Mouse (Mus musculus): ENCODE results near the gene Gtpbp3. TPM values are rescaled to one million over a fixed set of nuclear protein-coding genes. Genes with fewer than 3 reads are reported as not detected.

The Gtpbp3 gene
- polyA plus RNA-seq, 2 experiments: 1.3 to 9.2 TPM

GRCm38 (mm10) chr8:71464513-71465500 lies 23.1 kb upstream of the Gtpbp3 start, which contains the start of gene Mrpl34:
Gene Mrpl34 (plus strand): TSS chr8:71464959.
- H3K4me3 ChIP-seq (ENCODE audit: insufficient read depth in 1 of 2, low read depth in 2 of 2, low read length in 2 of 2): peak within 1 kb of the TSS; percentile 71 to 94
- WGBS (ENCODE audit: insufficient replicate concordance): under 1% methylated on average over 59 of the region's 59 CpGs
- H3K9me3 ChIP-seq (ENCODE audit: control insufficient read depth, low read length): no peaks in the 10 kb centered on the region
- TF ChIP-seq CTCF (IDR thresholded peaks at IDR 0.05; ENCODE audit: low read depth) (peak; percentile 99), EP300 (IDR thresholded peaks at IDR 0.05; ENCODE audit: low read depth) (0 out of 2 replicates have a peak, but pooled peaks have one; percentile 36)
- DNase-seq (ENCODE audit: low read depth in 3 of 3, low spot score in 3 of 3) (peak; percentile 99 to 100 (median 99)), ATAC-seq (ENCODE audit: insufficient read depth) (peak; percentile 79)
- H3K4me1 ChIP-seq (replicated peaks; ENCODE audit: control insufficient read depth in 2 of 2, insufficient read depth in 2 of 2, low read length in 1 of 2): peaks cover 14 to 20% of the 10 kb centered on the region in 2 experiments
- H3K36me3 ChIP-seq (replicated peaks; ENCODE audit: control insufficient read depth, insufficient read depth, low read depth): peaks cover 2% of the 10 kb centered on the region; the same call in 1 of the 2 replicates
- peak within 1 kb of the TSS; percentile 82 for H3K4me2 ChIP-seq (ENCODE audit: low read depth)
- peak within 1 kb of the TSS; percentile 70 for H3K9ac ChIP-seq (replicated peaks)
- H3K27ac ChIP-seq: peak within 1 kb of the TSS; percentile 77
- H3K27me3 ChIP-seq (ENCODE audit: control insufficient read depth, insufficient read depth, low read length): no peaks in the 10 kb centered on the region

- H3K27ac ChIP-seq: no peak overlapping the region
- no peaks in the 10 kb centered on the region for H3K9me3 ChIP-seq (ENCODE audit: control insufficient read depth, low read length)
- no peaks in the 10 kb centered on the region for H3K27me3 ChIP-seq (ENCODE audit: control insufficient read depth, insufficient read depth, low read length)
- H3K4me2 ChIP-seq (ENCODE audit: low read depth): peak overlapping the region; percentile 82
- peaks cover 2% of the 10 kb centered on the region; the same call in 1 of the 2 replicates for H3K36me3 ChIP-seq (replicated peaks; ENCODE audit: control insufficient read depth, insufficient read depth, low read depth)
- H3K4me1 ChIP-seq (replicated peaks; ENCODE audit: control insufficient read depth in 2 of 2, insufficient read depth in 2 of 2, low read length in 1 of 2): peaks cover 19 to 25% of the 10 kb centered on the region in 2 experiments
- DNase-seq (ENCODE audit: low read depth in 3 of 3, low spot score in 3 of 3) (no peak), ATAC-seq (ENCODE audit: insufficient read depth) (no peak)
- H3K9ac ChIP-seq (replicated peaks): peak overlapping the region; percentile 70
- peak overlapping the region; percentile 71 to 94; a peak in 3 of 4 replicates for H3K4me3 ChIP-seq (ENCODE audit: insufficient read depth in 1 of 2, low read depth in 2 of 2, low read length in 2 of 2)
- 69% methylated on average over 8 of the region's 8 CpGs for WGBS (ENCODE audit: insufficient replicate concordance)
- no peak for TF ChIP-seq EP300 (IDR thresholded peaks at IDR 0.05; ENCODE audit: low read depth)
- no peak for TF ChIP-seq CTCF (IDR thresholded peaks at IDR 0.05; ENCODE audit: low read depth)
Observed at GRCm38 (mm10) chr8:71465733-71466132, 22.2 kb upstream of the Gtpbp3 start.

- no peak for DNase-seq (ENCODE audit: low read depth in 3 of 3, low spot score in 3 of 3)
- TF ChIP-seq EP300 (IDR thresholded peaks at IDR 0.05; ENCODE audit: low read depth): no peak
- TF ChIP-seq CTCF (IDR thresholded peaks at IDR 0.05; ENCODE audit: low read depth): no peak
- H3K4me1 ChIP-seq (replicated peaks; ENCODE audit: control insufficient read depth in 2 of 2, insufficient read depth in 2 of 2, low read length in 1 of 2): peaks cover 19 to 25% of the 10 kb centered on the region in 2 experiments
- H3K27me3 ChIP-seq (ENCODE audit: control insufficient read depth, insufficient read depth, low read length): no peaks in the 10 kb centered on the region
- H3K4me2 ChIP-seq (ENCODE audit: low read depth): peak overlapping the region; percentile 82
- ATAC-seq (ENCODE audit: insufficient read depth): no peak
- no peak overlapping the region for H3K27ac ChIP-seq
- peaks cover 2% of the 10 kb centered on the region; the same call in 1 of the 2 replicates for H3K36me3 ChIP-seq (replicated peaks; ENCODE audit: control insufficient read depth, insufficient read depth, low read depth)
- H3K9ac ChIP-seq (replicated peaks): no peak overlapping the region
- no peaks in the 10 kb centered on the region for H3K9me3 ChIP-seq (ENCODE audit: control insufficient read depth, low read length)
- 83% methylated on average over 5 of the region's 5 CpGs for WGBS (ENCODE audit: insufficient replicate concordance)
- no peak overlapping the region; a peak in 1 of 4 replicates for H3K4me3 ChIP-seq (ENCODE audit: insufficient read depth in 1 of 2, low read depth in 2 of 2, low read length in 2 of 2)
Observed at GRCm38 (mm10) chr8:71466198-71466597, 21.7 kb upstream of the Gtpbp3 start.

GRCm38 (mm10) chr8:71467201-71467600 lies 20.7 kb upstream of the Gtpbp3 start:
- Histone ChIP-seq H3K9ac (replicated peaks) (no peak overlapping the region), H3K27me3 (ENCODE audit: control insufficient read depth, insufficient read depth, low read length) (no peaks in the 10 kb centered on the region), H3K9me3 (ENCODE audit: control insufficient read depth, low read length) (no peaks in the 10 kb centered on the region), H3K4me3 (ENCODE audit: insufficient read depth in 1 of 2, low read depth in 2 of 2, low read length in 2 of 2) (no peak overlapping the region), H3K27ac (no peak overlapping the region), H3K4me1 (replicated peaks; ENCODE audit: control insufficient read depth in 2 of 2, insufficient read depth in 2 of 2, low read length in 1 of 2) (peaks cover 19 to 25% of the 10 kb centered on the region in 2 experiments), H3K36me3 (replicated peaks; ENCODE audit: control insufficient read depth, insufficient read depth, low read depth) (peaks cover 6% of the 10 kb centered on the region), H3K4me2 (ENCODE audit: low read depth) (no peak overlapping the region)
- ATAC-seq (ENCODE audit: insufficient read depth) (no peak), DNase-seq (ENCODE audit: low read depth in 3 of 3, low spot score in 3 of 3) (no peak)
- WGBS (ENCODE audit: insufficient replicate concordance): 81% methylated on average over 2 of the region's 2 CpGs
- TF ChIP-seq EP300 (IDR thresholded peaks at IDR 0.05; ENCODE audit: low read depth) (no peak), CTCF (IDR thresholded peaks at IDR 0.05; ENCODE audit: low read depth) (no peak)

- H3K9ac ChIP-seq (replicated peaks): no peak overlapping the region
Observed at GRCm38 (mm10) chr8:71468001-71468400, 19.9 kb upstream of the Gtpbp3 start.

More at GRCm38 (mm10) chr8:71468001-71468400, 19.9 kb upstream of the Gtpbp3 start:
- Histone ChIP-seq H3K27me3 (ENCODE audit: control insufficient read depth, insufficient read depth, low read length) (no peaks in the 10 kb centered on the region), H3K4me3 (ENCODE audit: insufficient read depth in 1 of 2, low read depth in 2 of 2, low read length in 2 of 2) (no peak overlapping the region), H3K36me3 (replicated peaks; ENCODE audit: control insufficient read depth, insufficient read depth, low read depth) (peaks cover 6% of the 10 kb centered on the region), H3K9me3 (ENCODE audit: control insufficient read depth, low read length) (no peaks in the 10 kb centered on the region), H3K4me1 (replicated peaks; ENCODE audit: control insufficient read depth in 2 of 2, insufficient read depth in 2 of 2, low read length in 1 of 2) (peaks cover 19% of the 10 kb centered on the region in 2 experiments), H3K27ac (no peak overlapping the region), H3K4me2 (ENCODE audit: low read depth) (no peak overlapping the region)
- no peak for TF ChIP-seq CTCF (IDR thresholded peaks at IDR 0.05; ENCODE audit: low read depth)
- no peak for TF ChIP-seq EP300 (IDR thresholded peaks at IDR 0.05; ENCODE audit: low read depth)
- DNase-seq (ENCODE audit: low read depth in 3 of 3, low spot score in 3 of 3): no peak
- 62% methylated on average over 1 of the region's 1 CpGs for WGBS (ENCODE audit: insufficient replicate concordance)
- no peak for ATAC-seq (ENCODE audit: insufficient read depth)
